Mouse (Mus musculus): ENCODE data around the gene Chrm3. TPM values are rescaled to one million over a fixed set of nuclear protein-coding genes. Genes with fewer than 3 reads are reported as not detected.

Gene Chrm3
- total RNA-seq (2023), result 1 to 10 TPM in 1 of 2 experiments, under 1 TPM in 1; 0.59 to 1.1 TPM

GRCm38 (mm10) chr13:10360777-10361176, at the start of gene Chrm3:
Chrm3 (minus strand) TSS chr13:10360847.

